In genomic region chr8:48688188-48688587, GRCm38 (mm10) we compare ENCODE assay signal across 11 mouse cellular contexts.
DNase-seq lines count a peak whose midpoint lies in the region; ATAC-seq and TF ChIP-seq lines count a peak whose summit lies in the region.
"Had no signal": no experiment of that assay in that cellular context is flagged by ENCODE, and none has a peak within 500 bp of the region (broad histone marks: within the 10 kb centered on the region; RNA-seq: fewer than 3 reads in every experiment).

No protein-coding gene starts in this region.

- H3K4me1 ChIP-seq in embryonic facial prominence, embryonic 13.5 days: peaks cover 31% of the 10 kb centered on the region
- peaks cover 19% of the 10 kb centered on the region for H3K4me1 ChIP-seq in embryonic facial prominence, embryonic 10.5 days
- H3K4me1 ChIP-seq in intestine, embryonic 16.5 days (ENCODE audit: control insufficient read depth, insufficient read depth, low read length): peaks cover 11% of the 10 kb centered on the region
- H3K4me1 ChIP-seq in cerebellum, adult 2 months (ENCODE audit: control insufficient read depth, insufficient read depth, low read length): no peaks in the 10 kb centered on the region

- peak overlapping the region; percentile 66 for H3K27ac ChIP-seq in embryonic facial prominence, embryonic 13.5 days
- H3K27ac ChIP-seq in embryonic facial prominence, embryonic 10.5 days (replicated peaks): no peak overlapping the region
- H3K27ac ChIP-seq in intestine, embryonic 16.5 days (ENCODE audit: low read length): peak overlapping the region; percentile 57; the same call in 1 of the 2 replicates
- no peak overlapping the region for H3K27ac ChIP-seq in cerebellum, adult 2 months (ENCODE audit: insufficient read depth, low read length)
- H3K27ac ChIP-seq: limb, embryonic 15.5 days; midbrain, embryonic 12.5 days had no signal

- 37% methylated on average over 9 of the region's 9 CpGs for WGBS in embryonic facial prominence, embryonic 13.5 days
- WGBS in embryonic facial prominence, embryonic 10.5 days: 71% methylated on average over 9 of the region's 9 CpGs
- WGBS in intestine, embryonic 16.5 days: 26% methylated on average over 9 of the region's 9 CpGs
- WGBS in cerebellum, adult 2 months: 83% methylated on average over 9 of the region's 9 CpGs

- DNase-seq in embryonic facial prominence, embryonic 10.5 days (ENCODE audit: low spot score): no peak
- peak; percentile 10 for DNase-seq in kidney, postnatal 14 days
- DNase-seq in kidney, postnatal 10 days: no peak
- peak; percentile 35 for DNase-seq in adrenal gland, postnatal 14 days
- no peak for DNase-seq in cerebellum, adult 2 months
- no peak for DNase-seq in embryo, embryonic 10 days (ENCODE audit: low spot score)
- DNase-seq: kidney, adult 11 months had no signal

- TF ChIP-seq CTCF in cerebellum, adult 2 months (IDR thresholded peaks at IDR 0.05; ENCODE audit: borderline replicate concordance, insufficient read depth, low read depth, low read length): no peak

- no peak overlapping the region for H3K9ac ChIP-seq in embryonic facial prominence, embryonic 13.5 days
- H3K9ac ChIP-seq in intestine, embryonic 16.5 days (ENCODE audit: low read depth, low read length): no peak overlapping the region
- H3K9ac ChIP-seq: limb, embryonic 15.5 days; midbrain, embryonic 12.5 days had no signal

- H3K36me3 ChIP-seq in embryonic facial prominence, embryonic 13.5 days: no peaks in the 10 kb centered on the region
- H3K36me3 ChIP-seq in embryonic facial prominence, embryonic 10.5 days (replicated peaks): no peaks in the 10 kb centered on the region
- no peaks in the 10 kb centered on the region for H3K36me3 ChIP-seq in intestine, embryonic 16.5 days (ENCODE audit: control insufficient read depth, insufficient read depth, low read length)
- H3K36me3 ChIP-seq: limb, embryonic 15.5 days; midbrain, embryonic 12.5 days had no signal

- H3K4me2 ChIP-seq in embryonic facial prominence, embryonic 13.5 days: peak overlapping the region; percentile 22; the same call in 1 of the 2 replicates
- H3K4me2 ChIP-seq in intestine, embryonic 16.5 days (ENCODE audit: low read depth, low read length): peak overlapping the region; percentile 33; the same call in 1 of the 2 replicates
- H3K4me2 ChIP-seq: limb, embryonic 15.5 days; midbrain, embryonic 12.5 days had no signal

- no peaks in the 10 kb centered on the region for H3K9me3 ChIP-seq in embryonic facial prominence, embryonic 13.5 days
- no peaks in the 10 kb centered on the region for H3K9me3 ChIP-seq in embryonic facial prominence, embryonic 10.5 days
- H3K9me3 ChIP-seq in intestine, embryonic 16.5 days (ENCODE audit: control insufficient read depth, low read length): no peaks in the 10 kb centered on the region
- H3K9me3 ChIP-seq: limb, embryonic 15.5 days; midbrain, embryonic 12.5 days had no signal

- no peak for ATAC-seq in embryonic facial prominence, embryonic 13.5 days (ENCODE audit: insufficient number of reproducible peaks, insufficient read depth, low FRiP score, low TSS enrichment, low read depth)
- ATAC-seq in intestine, embryonic 16.5 days: peak; percentile 86

- no peak for TF ChIP-seq POLR2A in cerebellum, adult 2 months (IDR thresholded peaks at IDR 0.05; ENCODE audit: borderline replicate concordance, insufficient read depth, low read length)

- H3K27me3 ChIP-seq in embryonic facial prominence, embryonic 13.5 days: no peaks in the 10 kb centered on the region
- no peaks in the 10 kb centered on the region for H3K27me3 ChIP-seq in embryonic facial prominence, embryonic 10.5 days (replicated peaks; ENCODE audit: low read depth, poor library complexity, severe bottlenecking)
- H3K27me3 ChIP-seq in intestine, embryonic 16.5 days (replicated peaks; ENCODE audit: control insufficient read depth, insufficient read depth, low read length): no peaks in the 10 kb centered on the region
- H3K27me3 ChIP-seq in cerebellum, adult 2 months (ENCODE audit: control insufficient read depth, insufficient read depth, low read length): no peaks in the 10 kb centered on the region; the same call in 1 of the 2 replicates
- H3K27me3 ChIP-seq: limb, embryonic 15.5 days; midbrain, embryonic 12.5 days had no signal

- H3K4me3 ChIP-seq in embryonic facial prominence, embryonic 13.5 days: no peak overlapping the region
- H3K4me3 ChIP-seq in embryonic facial prominence, embryonic 10.5 days: no peak overlapping the region
- H3K4me3 ChIP-seq in intestine, embryonic 16.5 days (ENCODE audit: low read length): no peak overlapping the region
- no peak overlapping the region for H3K4me3 ChIP-seq in cerebellum, adult 2 months (replicated peaks; ENCODE audit: insufficient read depth, low read depth, low read length)
- H3K4me3 ChIP-seq: limb, embryonic 15.5 days; midbrain, embryonic 12.5 days had no signal

Comparison
In these comparisons a context has a peak if more than half of its experiments do, and no peak if none do; other contexts are left out.
1. H3K27ac ChIP-seq: peak in embryonic facial prominence, embryonic 13.5 days (single experiment) and intestine, embryonic 16.5 days (single experiment); none in embryonic facial prominence, embryonic 10.5 days (single experiment) and cerebellum, adult 2 months (single experiment).
2. DNase-seq: peak in kidney, postnatal 14 days (single experiment) and adrenal gland, postnatal 14 days (single experiment); none in embryonic facial prominence, embryonic 10.5 days (single experiment), kidney, postnatal 10 days (single experiment), cerebellum, adult 2 months (0 of 2) and embryo, embryonic 10 days (single experiment).